Mouse (Mus musculus): ENCODE data around the gene Axin2. TPM values are rescaled to one million over a fixed set of nuclear protein-coding genes. Genes with fewer than 3 reads are reported as not detected.

Axin2 gene
- total and polyA plus RNA-seq, 3 experiments, result 14.2 to 29.9 (median 16.6) TPM

- H3K4me1 ChIP-seq (ENCODE audit: control insufficient read depth in 1 of 2, insufficient read depth in 2 of 2), result peaks cover 31 to 78% of the 10 kb centered on the region in 2 experiments
- TF ChIP-seq MAX (IDR thresholded peaks at IDR 0.05; ENCODE audit: low read length), result peak; percentile 84
- peak; percentile 64; the same call in 1 of the 2 replicates for TF ChIP-seq MYC (IDR thresholded peaks at IDR 0.05; ENCODE audit: low read depth, low read length)
- TF ChIP-seq EP300 (IDR thresholded peaks at IDR 0.05; ENCODE audit: low read length), result 0 out of 2 replicates have a peak, but pooled peaks have one; percentile 12
- no peak for TF ChIP-seq POLR2AphosphoS2 (IDR thresholded peaks at IDR 0.05; ENCODE audit: low read depth, low read length)
- TF ChIP-seq CHD1 (IDR thresholded peaks at IDR 0.05; ENCODE audit: low read depth, low read length), result 0 out of 2 replicates have a peak, but pooled peaks have one; percentile 40
- TF ChIP-seq BHLHE40 (IDR thresholded peaks at IDR 0.05; ENCODE audit: low read depth, low read length), result peak; percentile 69
- peak; percentile 66; the same call in 1 of the 2 replicates for TF ChIP-seq IRF4 (IDR thresholded peaks at IDR 0.05; ENCODE audit: low read depth, low read length)
- TF ChIP-seq TCF12 (IDR thresholded peaks at IDR 0.05; ENCODE audit: low read depth, low read length), result peak; percentile 80; the same call in 1 of the 2 replicates
- no peak; the same call in 1 of the 2 replicates for TF ChIP-seq SIN3A (IDR thresholded peaks at IDR 0.05; ENCODE audit: low read length)
- TF ChIP-seq USF1 (IDR thresholded peaks at IDR 0.05; ENCODE audit: low read depth, low read length), result peak; percentile 55
- TF ChIP-seq MXI1 (IDR thresholded peaks at IDR 0.05; ENCODE audit: low read depth, low read length), result peak; percentile 59; the same call in 1 of the 2 replicates
- peak; percentile 32; the same call in 1 of the 2 replicates for TF ChIP-seq ETS1 (conservative IDR thresholded peaks at IDR 0.05; ENCODE audit: low read depth, low read length)
- no peak for TF ChIP-seq GABPA (IDR thresholded peaks at IDR 0.05; ENCODE audit: insufficient replicate concordance, low read depth, low read length)
- TF ChIP-seq MEF2A (IDR thresholded peaks at IDR 0.05; ENCODE audit: borderline replicate concordance, low read depth, low read length), result 0 out of 2 replicates have a peak, but pooled peaks have one; percentile 39
- no peak for TF ChIP-seq ELF1 (IDR thresholded peaks at IDR 0.05; ENCODE audit: low read depth, low read length)
- no peak for TF ChIP-seq E2F4 (IDR thresholded peaks at IDR 0.05; ENCODE audit: insufficient replicate concordance, low read depth, low read length)
- TF ChIP-seq CHD2 (IDR thresholded peaks at IDR 0.05; ENCODE audit: low read length), result no peak
- TF ChIP-seq JUND (conservative IDR thresholded peaks at IDR 0.05; ENCODE audit: low read depth, low read length), result no peak
- no peak for DNase-seq (ENCODE audit: extremely low read depth)
- in situ Hi-C loops (cut with MboI; ENCODE audit: low pct_ligation_motif_present, low pct_unique_long_range_greater_than_20kb, low sequenced_read_pairs), result loop anchor here (10.0 kb wide), 1 partner anchor 474 kb away; no protein-coding TSS in a partner anchor
- no peaks in the 10 kb centered on the region for H3K9me3 ChIP-seq (replicated peaks; ENCODE audit: low read length)
- dilution Hi-C loops (cut with MboI; ENCODE audit: extremely low pct_ligation_motif_present, extremely low pct_unique_long_range_greater_than_20kb, low sequenced_read_pairs), result no loop called here
- H3K36me3 ChIP-seq (replicated peaks in 1 of 2; ENCODE audit: control insufficient read depth in 1 of 2, insufficient read depth in 1 of 2, low read length in 1 of 2), result peaks cover 12 to 88% of the 10 kb centered on the region in 2 experiments
- H3K4me2 ChIP-seq (ENCODE audit: insufficient read depth, low read depth, poor library complexity, severe bottlenecking), result no peak overlapping the region
- H3K9ac ChIP-seq (ENCODE audit: insufficient read depth, low read depth), result no peak overlapping the region
- peaks cover 6% of the 10 kb centered on the region; the same call in 1 of the 2 replicates for H3K79me2 ChIP-seq (replicated peaks; ENCODE audit: control insufficient read depth, extremely low read depth, insufficient read depth, poor library complexity, severe bottlenecking)
- no peaks in the 10 kb centered on the region for H3K27me3 ChIP-seq (replicated peaks)
- no peak overlapping the region for H3K4me3 ChIP-seq (replicated peaks in 1 of 3; ENCODE audit: low read depth in 2 of 3, low read length in 2 of 3, poor library complexity in 1 of 3)
- peak overlapping the region; percentile 48 for H3K27ac ChIP-seq (ENCODE audit: insufficient read depth, low read depth)
Measured at GRCm38 (mm10) chr11:108929176-108929575, 9.0 kb downstream of the Axin2 start.

- H3K27ac ChIP-seq (ENCODE audit: insufficient read depth, low read depth), result no peak overlapping the region
- no peak overlapping the region for H3K4me3 ChIP-seq (replicated peaks in 1 of 3; ENCODE audit: low read depth in 2 of 3, low read length in 2 of 3, poor library complexity in 1 of 3)
- TF ChIP-seq ZKSCAN1 (IDR thresholded peaks at IDR 0.05; ENCODE audit: borderline replicate concordance, low read depth, low read length), result no peak
- no peak for TF ChIP-seq ETS1 (conservative IDR thresholded peaks at IDR 0.05; ENCODE audit: low read depth, low read length)
- H3K36me3 ChIP-seq (replicated peaks in 1 of 2; ENCODE audit: control insufficient read depth in 1 of 2, insufficient read depth in 1 of 2, low read length in 1 of 2), result peaks cover 12 to 93% of the 10 kb centered on the region in 2 experiments
- no peaks in the 10 kb centered on the region for H3K27me3 ChIP-seq (replicated peaks)
- no peak overlapping the region for H3K9ac ChIP-seq (ENCODE audit: insufficient read depth, low read depth)
- no peak for DNase-seq (ENCODE audit: extremely low read depth)
- H3K79me2 ChIP-seq (replicated peaks; ENCODE audit: control insufficient read depth, extremely low read depth, insufficient read depth, poor library complexity, severe bottlenecking), result peaks cover 6% of the 10 kb centered on the region; the same call in 1 of the 2 replicates
- no peaks in the 10 kb centered on the region for H3K9me3 ChIP-seq (replicated peaks; ENCODE audit: low read length)
- no peak overlapping the region for H3K4me2 ChIP-seq (ENCODE audit: insufficient read depth, low read depth, poor library complexity, severe bottlenecking)
- dilution Hi-C loops (cut with MboI; ENCODE audit: extremely low pct_ligation_motif_present, extremely low pct_unique_long_range_greater_than_20kb, low sequenced_read_pairs) (no loop called here), in situ Hi-C loops (cut with MboI; ENCODE audit: low pct_ligation_motif_present, low pct_unique_long_range_greater_than_20kb, low sequenced_read_pairs) (loop anchor here (5.0 to 10.0 kb wide), 2 partner anchors 98 to 475 kb away; no protein-coding TSS in a partner anchor)
- peaks cover 31 to 73% of the 10 kb centered on the region in 2 experiments for H3K4me1 ChIP-seq (ENCODE audit: control insufficient read depth in 1 of 2, insufficient read depth in 2 of 2)
Measured at GRCm38 (mm10) chr11:108929700-108930099, 9.6 kb downstream of the Axin2 start.
